Mouse (Mus musculus) central nervous system, embryonic 11.5 days (tissue): ENCODE data around the gene Mlf1. TPM values are rescaled to one million over a fixed set of nuclear protein-coding genes. Genes with fewer than 3 reads are reported as not detected.

Experiments
- polyA plus RNA-seq: library from polyadenylated mRNA; depleted of rRNA; stranded (reverse); fragments of >200 nt; gene quantifications from 2 replicates; pipeline ENCODE4 v1.2.3, GENCODE M21; 2012; rRNA removed

Mlf1 gene
- polyA plus RNA-seq = 15.1 and 16.3 TPM in 2 replicates

GRCm38 (mm10) chr3:67373872-67374271 lies at the start of gene Mlf1:
Mlf1 (plus strand) TSS chr3:67374097.

GRCm38 (mm10) chr3:67375063-67375462 lies 1.2 kb downstream of the Mlf1 start, which contains the start of gene Gm17402:
Gm17402 (minus strand) TSS chr3:67375163.

GRCm38 (mm10) chr3:67429999-67430380 lies 56.1 kb downstream of the Mlf1 start, which contains the start of gene Gfm1:
Gfm1 (plus strand) TSS chr3:67430096.

Other genes starting within 250 kb of the Mlf1 start
- gene Gm17402, start 1.1 kb downstream of the Mlf1 start, polyA plus RNA-seq = not detected in 2 replicates
- gene Gfm1, start 56.0 kb downstream of the Mlf1 start, polyA plus RNA-seq = 38.9 and 40.3 TPM in 2 replicates
- gene Lxn, start 89.8 kb downstream of the Mlf1 start, polyA plus RNA-seq = 18.5 and 43.9 TPM in 2 replicates
- gene Rarres1, start 141.4 kb downstream of the Mlf1 start, polyA plus RNA-seq = 0.44 and 0.96 TPM in 2 replicates
- gene Mfsd1, start 208.6 kb downstream of the Mlf1 start, polyA plus RNA-seq = 37.6 and 40.5 TPM in 2 replicates